Mouse (Mus musculus): Measurements from ENCODE around the gene Celsr2.

The Celsr2 gene

GRCm38 (mm10) chr3:108372691-108373090 is 42.7 kb downstream of the Celsr2 start:
- DNase-seq: no peak

GRCm38 (mm10) chr3:108372274-108372673 is 43.1 kb downstream of the Celsr2 start:
- DNase-seq: no peak

GRCm38 (mm10) chr3:108368721-108369120 is 46.6 kb downstream of the Celsr2 start:
- no peak for DNase-seq

GRCm38 (mm10) chr3:108367828-108368227 is 47.5 kb downstream of the Celsr2 start:
- DNase-seq: no peak

GRCm38 (mm10) chr3:108367173-108367572 is 48.2 kb downstream of the Celsr2 start:
- DNase-seq: no peak

- DNase-seq: no peak
Observed at GRCm38 (mm10) chr3:108364270-108364995, 50.9 kb downstream of the Celsr2 start, which contains the start of gene Mybphl. Mybphl (plus strand) TSS chr3:108364911.

GRCm38 (mm10) chr3:108363626-108364025 is 51.7 kb downstream of the Celsr2 start:
- DNase-seq: peak; percentile 96

GRCm38 (mm10) chr3:108360894-108361293 is 54.5 kb downstream of the Celsr2 start:
- DNase-seq: no peak

- no peak for DNase-seq
Observed at GRCm38 (mm10) chr3:108358445-108358844, 56.9 kb downstream of the Celsr2 start.

GRCm38 (mm10) chr3:108357051-108357450 is 58.3 kb downstream of the Celsr2 start:
- DNase-seq: no peak

- peak; percentile 66 for DNase-seq
Observed at GRCm38 (mm10) chr3:108355245-108355644, 60.1 kb downstream of the Celsr2 start.

GRCm38 (mm10) chr3:108348376-108348775 is 67.0 kb downstream of the Celsr2 start:
- peak; percentile 85 for DNase-seq

- no peak for DNase-seq
Observed at GRCm38 (mm10) chr3:108345855-108346254, 69.5 kb downstream of the Celsr2 start.

GRCm38 (mm10) chr3:108342185-108342584 is 73.2 kb downstream of the Celsr2 start:
- DNase-seq: no peak

- no peak for DNase-seq
Observed at GRCm38 (mm10) chr3:108341040-108341439, 74.3 kb downstream of the Celsr2 start.
